Mouse (Mus musculus): Measurements from ENCODE around the gene Ubxn7. TPM values are rescaled to one million over a fixed set of nuclear protein-coding genes. Genes with fewer than 3 reads are reported as not detected.

The Ubxn7 gene
- polyA plus RNA-seq, 1 experiment from 2014 or later: 14.7 TPM

GRCm38 (mm10) chr16:32363530-32363929 is 31.5 kb downstream of the Ubxn7 start:
- Histone ChIP-seq H3K4me1 (ENCODE audit: control insufficient read depth, insufficient read depth, low read length) (no peaks in the 10 kb centered on the region), H3K9me3 (ENCODE audit: control insufficient read depth, low read length) (no peaks in the 10 kb centered on the region), H3K4me3 (ENCODE audit: low read length) (no peak overlapping the region), H3K9ac (ENCODE audit: low read depth, low read length) (no peak overlapping the region), H3K4me2 (ENCODE audit: low read depth, low read length) (no peak overlapping the region), H3K36me3 (ENCODE audit: control insufficient read depth, insufficient read depth, low read length) (0 out of 2 replicates have a peak, but pooled peaks cover 3% of the 10 kb centered on the region), H3K27ac (ENCODE audit: low read length) (no peak overlapping the region), H3K27me3 (replicated peaks; ENCODE audit: control insufficient read depth, insufficient read depth, low read length) (no peaks in the 10 kb centered on the region)
- WGBS: 85% methylated on average over 2 of the region's 2 CpGs
- no peak for ATAC-seq

GRCm38 (mm10) chr16:32371351-32371750 is 39.3 kb downstream of the Ubxn7 start:
- 88% methylated on average over 4 of the region's 4 CpGs for WGBS
- Histone ChIP-seq H3K4me2 (ENCODE audit: low read depth, low read length) (no peak overlapping the region), H3K9me3 (ENCODE audit: control insufficient read depth, low read length) (no peaks in the 10 kb centered on the region), H3K27me3 (replicated peaks; ENCODE audit: control insufficient read depth, insufficient read depth, low read length) (no peaks in the 10 kb centered on the region), H3K4me1 (ENCODE audit: control insufficient read depth, insufficient read depth, low read length) (no peaks in the 10 kb centered on the region), H3K4me3 (ENCODE audit: low read length) (no peak overlapping the region), H3K36me3 (ENCODE audit: control insufficient read depth, insufficient read depth, low read length) (peaks cover 7% of the 10 kb centered on the region; the same call in 1 of the 2 replicates), H3K9ac (ENCODE audit: low read depth, low read length) (no peak overlapping the region), H3K27ac (ENCODE audit: low read length) (no peak overlapping the region)
- no peak for ATAC-seq

GRCm38 (mm10) chr16:32379575-32379974 is 47.5 kb downstream of the Ubxn7 start:
- Histone ChIP-seq H3K4me3 (ENCODE audit: low read length) (no peak overlapping the region), H3K36me3 (ENCODE audit: control insufficient read depth, insufficient read depth, low read length) (peaks cover 11% of the 10 kb centered on the region; the same call in 1 of the 2 replicates), H3K9me3 (ENCODE audit: control insufficient read depth, low read length) (no peaks in the 10 kb centered on the region), H3K27me3 (replicated peaks; ENCODE audit: control insufficient read depth, insufficient read depth, low read length) (no peaks in the 10 kb centered on the region), H3K9ac (ENCODE audit: low read depth, low read length) (no peak overlapping the region), H3K4me2 (ENCODE audit: low read depth, low read length) (no peak overlapping the region), H3K4me1 (ENCODE audit: control insufficient read depth, insufficient read depth, low read length) (no peaks in the 10 kb centered on the region), H3K27ac (ENCODE audit: low read length) (no peak overlapping the region)
- peak; percentile 76 for ATAC-seq
- WGBS: 92% methylated on average over 2 of the region's 2 CpGs

- Histone ChIP-seq H3K4me1 (ENCODE audit: control insufficient read depth, insufficient read depth, low read length) (no peaks in the 10 kb centered on the region), H3K27ac (ENCODE audit: low read length) (no peak overlapping the region), H3K4me3 (ENCODE audit: low read length) (no peak overlapping the region), H3K4me2 (ENCODE audit: low read depth, low read length) (no peak overlapping the region), H3K36me3 (ENCODE audit: control insufficient read depth, insufficient read depth, low read length) (peaks cover 11% of the 10 kb centered on the region; the same call in 1 of the 2 replicates), H3K9ac (ENCODE audit: low read depth, low read length) (no peak overlapping the region), H3K27me3 (replicated peaks; ENCODE audit: control insufficient read depth, insufficient read depth, low read length) (no peaks in the 10 kb centered on the region), H3K9me3 (ENCODE audit: control insufficient read depth, low read length) (no peaks in the 10 kb centered on the region)
- ATAC-seq: no peak
These were observed 50.8 kb downstream of the Ubxn7 start for GRCm38 (mm10) chr16:32382901-32383300.

GRCm38 (mm10) chr16:32384885-32385284 is 52.8 kb downstream of the Ubxn7 start:
- Histone ChIP-seq H3K27me3 (replicated peaks; ENCODE audit: control insufficient read depth, insufficient read depth, low read length) (no peaks in the 10 kb centered on the region), H3K4me1 (ENCODE audit: control insufficient read depth, insufficient read depth, low read length) (no peaks in the 10 kb centered on the region), H3K36me3 (ENCODE audit: control insufficient read depth, insufficient read depth, low read length) (peaks cover 6% of the 10 kb centered on the region; the same call in 1 of the 2 replicates), H3K4me2 (ENCODE audit: low read depth, low read length) (no peak overlapping the region), H3K4me3 (ENCODE audit: low read length) (no peak overlapping the region), H3K9ac (ENCODE audit: low read depth, low read length) (no peak overlapping the region), H3K9me3 (ENCODE audit: control insufficient read depth, low read length) (no peaks in the 10 kb centered on the region), H3K27ac (ENCODE audit: low read length) (no peak overlapping the region)
- WGBS: 71% methylated on average over 2 of the region's 2 CpGs
- no peak for ATAC-seq

GRCm38 (mm10) chr16:32386826-32387225 is 54.8 kb downstream of the Ubxn7 start:
- ATAC-seq: no peak
- 76% methylated on average over 3 of the region's 3 CpGs for WGBS
- Histone ChIP-seq H3K36me3 (ENCODE audit: control insufficient read depth, insufficient read depth, low read length) (0 out of 2 replicates have a peak, but pooled peaks cover 4% of the 10 kb centered on the region), H3K4me1 (ENCODE audit: control insufficient read depth, insufficient read depth, low read length) (no peaks in the 10 kb centered on the region), H3K27ac (ENCODE audit: low read length) (no peak overlapping the region), H3K9ac (ENCODE audit: low read depth, low read length) (no peak overlapping the region), H3K4me2 (ENCODE audit: low read depth, low read length) (no peak overlapping the region), H3K27me3 (replicated peaks; ENCODE audit: control insufficient read depth, insufficient read depth, low read length) (no peaks in the 10 kb centered on the region), H3K4me3 (ENCODE audit: low read length) (no peak overlapping the region), H3K9me3 (ENCODE audit: control insufficient read depth, low read length) (no peaks in the 10 kb centered on the region)

- H3K9ac ChIP-seq (ENCODE audit: low read depth, low read length): no peak overlapping the region
- H3K27ac ChIP-seq (ENCODE audit: low read length): no peak overlapping the region
- H3K4me1 ChIP-seq (ENCODE audit: control insufficient read depth, insufficient read depth, low read length): no peaks in the 10 kb centered on the region
- H3K36me3 ChIP-seq (ENCODE audit: control insufficient read depth, insufficient read depth, low read length): 0 out of 2 replicates have a peak, but pooled peaks cover 7% of the 10 kb centered on the region
- no peaks in the 10 kb centered on the region for H3K27me3 ChIP-seq (replicated peaks; ENCODE audit: control insufficient read depth, insufficient read depth, low read length)
- no peak overlapping the region for H3K4me2 ChIP-seq (ENCODE audit: low read depth, low read length)
- no peak for ATAC-seq
- H3K4me3 ChIP-seq (ENCODE audit: low read length): no peak overlapping the region
- H3K9me3 ChIP-seq (ENCODE audit: control insufficient read depth, low read length): no peaks in the 10 kb centered on the region
These were observed 57.0 kb downstream of the Ubxn7 start for GRCm38 (mm10) chr16:32389049-32389448.

GRCm38 (mm10) chr16:32389841-32390240 is 57.8 kb downstream of the Ubxn7 start:
- no peaks in the 10 kb centered on the region for H3K9me3 ChIP-seq (ENCODE audit: control insufficient read depth, low read length)
- WGBS: 86% methylated on average over 3 of the region's 3 CpGs
- H3K36me3 ChIP-seq (ENCODE audit: control insufficient read depth, insufficient read depth, low read length): 0 out of 2 replicates have a peak, but pooled peaks cover 5% of the 10 kb centered on the region
- no peak overlapping the region for H3K4me2 ChIP-seq (ENCODE audit: low read depth, low read length)
- no peak for ATAC-seq
- no peak overlapping the region for H3K4me3 ChIP-seq (ENCODE audit: low read length)
- no peaks in the 10 kb centered on the region for H3K4me1 ChIP-seq (ENCODE audit: control insufficient read depth, insufficient read depth, low read length)
- H3K27ac ChIP-seq (ENCODE audit: low read length): no peak overlapping the region
- H3K9ac ChIP-seq (ENCODE audit: low read depth, low read length): no peak overlapping the region
- H3K27me3 ChIP-seq (replicated peaks; ENCODE audit: control insufficient read depth, insufficient read depth, low read length): no peaks in the 10 kb centered on the region

- Histone ChIP-seq H3K4me2 (ENCODE audit: low read depth, low read length) (no peak overlapping the region), H3K4me1 (ENCODE audit: control insufficient read depth, insufficient read depth, low read length) (no peaks in the 10 kb centered on the region), H3K4me3 (ENCODE audit: low read length) (no peak overlapping the region), H3K9ac (ENCODE audit: low read depth, low read length) (no peak overlapping the region), H3K27me3 (replicated peaks; ENCODE audit: control insufficient read depth, insufficient read depth, low read length) (no peaks in the 10 kb centered on the region), H3K36me3 (ENCODE audit: control insufficient read depth, insufficient read depth, low read length) (0 out of 2 replicates have a peak, but pooled peaks cover 5% of the 10 kb centered on the region), H3K27ac (ENCODE audit: low read length) (no peak overlapping the region), H3K9me3 (ENCODE audit: control insufficient read depth, low read length) (no peaks in the 10 kb centered on the region)
- no peak for ATAC-seq
- 91% methylated on average over 3 of the region's 3 CpGs for WGBS
These were observed 58.8 kb downstream of the Ubxn7 start for GRCm38 (mm10) chr16:32390882-32391281.

Measured in intestine, embryonic 16.5 days (tissue).